Mouse (Mus musculus) cerebellum, postnatal 4 days (tissue): ENCODE results near the gene Dnhd1.
"Not testable (repeated sequence)": the region's sequence is repeated elsewhere in the genome, so short reads cannot be mapped to it uniquely, and the experiment has no call there.

ENCODE experiments used
- DNase-seq, 2 experiments: peaks; one replicate each; pipeline ENCODE4 v3.0.0; 2022; ENCODE audit warnings: low spot score in 2 of 2, mixed read lengths in 1 of 2

Gene Dnhd1

DNA sequence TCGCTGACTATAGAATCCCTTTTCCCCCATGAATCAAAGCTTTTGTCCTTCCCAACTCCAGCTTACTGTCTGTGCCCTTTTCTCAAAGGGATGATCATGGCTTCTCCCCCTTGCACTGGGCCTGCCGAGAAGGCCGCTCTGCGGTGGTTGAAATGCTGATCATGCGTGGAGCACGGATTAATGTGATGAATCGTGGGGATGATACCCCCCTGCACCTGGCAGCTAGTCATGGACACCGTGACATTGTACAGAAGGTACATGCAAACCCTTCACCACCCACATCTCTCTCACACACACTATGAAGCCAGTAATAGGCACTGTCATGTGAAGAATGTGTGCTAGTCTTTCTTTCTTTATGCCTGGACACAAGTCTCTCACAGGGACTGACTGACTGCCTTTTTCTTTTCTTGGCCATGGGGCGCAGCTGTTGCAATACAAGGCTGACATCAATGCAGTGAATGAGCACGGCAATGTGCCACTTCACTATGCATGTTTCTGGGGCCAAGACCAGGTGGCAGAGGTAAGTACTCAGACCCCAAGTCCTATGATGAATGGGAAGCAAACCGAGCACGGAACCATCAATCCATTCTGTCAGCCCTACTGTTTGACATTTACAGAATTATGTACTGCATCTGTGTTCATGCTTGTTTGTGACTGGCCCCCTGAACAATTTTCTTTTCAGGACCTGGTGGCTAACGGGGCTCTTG, 89.6 kb downstream of the Dnhd1 start:
- DNase-seq, result no peak

DNA sequence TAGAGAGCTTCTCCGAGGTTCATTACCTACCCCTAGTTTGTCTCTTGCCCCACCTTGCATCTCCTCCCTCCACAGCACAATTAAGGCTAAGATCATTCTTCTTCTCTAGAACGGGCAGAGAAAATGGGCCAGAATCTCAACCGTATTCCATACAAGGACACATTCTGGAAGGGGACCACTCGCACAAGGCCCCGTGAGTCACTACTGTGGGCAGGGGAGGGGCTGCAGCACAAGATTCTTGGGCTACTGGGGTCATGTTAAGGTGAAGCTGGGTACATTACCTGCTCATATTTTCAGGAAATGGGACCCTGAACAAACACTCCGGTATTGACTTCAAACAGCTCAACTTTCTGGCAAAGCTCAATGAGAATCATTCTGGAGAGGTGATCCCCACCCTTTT, 90.2 kb downstream of the Dnhd1 start:
- DNase-seq, result no peak

DNA sequence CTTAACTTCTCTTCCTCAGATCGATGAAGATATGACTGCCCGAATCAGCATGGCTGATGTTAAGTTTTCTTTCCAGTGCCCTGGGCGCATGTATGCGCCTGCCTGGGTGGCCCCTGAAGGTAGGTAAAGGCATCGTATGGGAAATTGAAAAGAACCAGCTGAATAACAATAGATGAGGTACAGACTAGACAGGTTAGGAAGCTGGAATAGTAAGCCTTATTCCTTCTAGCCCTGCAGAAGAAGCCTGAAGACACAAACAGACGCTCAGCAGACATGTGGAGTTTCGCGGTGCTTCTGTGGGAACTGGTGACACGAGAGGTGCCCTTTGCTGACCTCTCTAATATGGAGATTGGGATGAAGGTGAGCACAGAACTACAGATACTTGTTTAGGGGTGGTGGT, 91.4 kb downstream of the Dnhd1 start:
- no peak for DNase-seq

DNA sequence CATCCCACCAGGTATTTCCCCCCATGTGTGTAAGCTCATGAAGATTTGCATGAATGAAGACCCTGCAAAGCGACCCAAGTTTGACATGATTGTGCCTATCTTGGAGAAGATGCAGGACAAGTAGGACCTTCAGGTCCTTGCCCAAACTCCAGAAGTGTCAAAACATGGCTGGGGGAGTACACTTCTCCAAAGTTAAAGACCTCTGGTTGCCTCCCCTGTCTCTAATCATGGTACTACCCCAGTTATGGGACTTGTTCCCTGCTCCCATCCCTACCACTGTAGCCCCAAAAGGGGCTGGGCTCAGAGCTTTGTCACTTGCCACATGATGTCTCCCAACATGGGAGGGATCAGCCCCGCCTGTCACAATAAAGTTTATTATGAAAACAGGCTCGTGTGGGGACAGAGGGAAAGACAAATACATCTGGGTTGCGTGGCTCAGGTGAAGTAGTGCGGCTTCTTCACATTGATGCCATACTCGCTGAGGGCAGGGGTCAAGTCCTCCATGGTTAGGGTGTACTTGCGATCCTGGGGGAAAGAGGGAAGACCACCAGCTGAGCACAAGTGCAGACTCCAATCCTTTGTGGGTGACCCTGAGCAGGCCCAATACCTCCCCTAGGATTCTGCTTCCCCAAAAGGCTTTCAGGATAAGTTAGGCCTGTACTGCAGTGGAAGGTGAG, 92.0 kb downstream of the Dnhd1 start:
- not testable (repeated sequence) for DNase-seq

DNA sequence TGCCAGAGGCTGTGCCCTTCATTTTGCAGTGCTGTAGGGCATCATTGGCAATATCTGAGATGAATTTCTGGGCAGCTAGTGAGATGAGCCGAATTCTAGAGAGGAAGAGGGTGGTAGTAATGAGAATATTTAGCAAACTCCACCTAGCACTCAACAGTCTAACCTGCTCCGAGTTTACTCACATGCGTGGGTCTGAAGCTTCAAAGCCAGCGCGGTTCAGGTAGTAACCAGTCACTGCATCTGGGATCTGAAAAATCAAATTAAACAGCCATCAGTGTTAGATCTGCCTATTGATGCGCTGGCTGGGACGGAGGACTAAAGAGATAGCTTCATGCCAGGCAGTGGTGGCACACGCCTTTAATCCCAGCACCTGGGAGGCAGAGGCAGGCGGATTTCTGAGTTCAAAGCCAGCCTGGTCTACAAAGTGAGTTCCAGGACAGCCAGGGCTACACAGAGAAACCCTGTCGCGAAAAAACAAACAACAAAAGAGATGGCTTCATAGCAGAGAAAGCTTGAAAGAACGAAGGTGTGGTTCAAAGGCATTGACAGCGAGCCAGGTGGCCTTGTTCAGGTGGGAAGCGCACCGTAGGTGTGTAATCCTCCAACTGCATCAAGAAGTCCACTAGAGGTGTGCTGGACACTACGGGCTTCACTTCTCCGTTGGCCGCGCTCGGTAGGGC, 92.8 kb downstream of the Dnhd1 start:
- not testable (repeated sequence) for DNase-seq

DNA sequence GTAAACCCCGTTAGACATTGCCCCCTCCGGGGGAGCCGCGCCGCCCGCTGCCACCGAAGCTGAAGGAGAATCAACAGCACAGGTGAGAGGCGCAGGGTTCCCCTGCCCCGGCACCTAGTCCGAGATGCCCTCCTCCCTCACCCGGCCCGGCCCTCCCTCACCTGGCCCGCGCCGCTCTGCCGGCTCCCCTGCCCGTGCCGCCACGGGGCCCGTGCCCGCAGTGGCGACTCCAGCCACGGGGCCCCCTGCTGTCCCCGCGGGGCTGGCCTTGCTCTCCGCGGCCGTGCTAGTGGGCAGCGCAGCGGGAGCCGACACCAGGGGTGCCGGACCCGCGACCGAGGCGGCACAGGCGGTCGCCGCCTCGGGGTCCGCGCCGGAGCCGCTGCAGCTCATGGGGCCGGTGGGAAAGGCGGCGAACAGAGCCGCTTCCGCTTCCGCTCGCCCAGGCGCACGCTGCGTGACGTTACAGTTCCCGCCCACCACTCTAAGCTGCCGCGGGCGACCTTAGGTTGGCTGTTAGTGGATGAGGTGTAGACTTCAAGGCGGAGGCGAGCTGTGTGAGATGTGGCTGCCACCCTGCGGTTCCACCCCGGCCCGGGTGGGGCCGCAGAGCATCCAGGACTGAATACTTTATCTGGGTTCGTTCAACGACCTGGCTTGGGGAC, 93.4 kb downstream of the Dnhd1 start, which contains the start of gene Taf10:
Taf10 (minus strand) TSS at position 436 of the 665 bp plus-strand sequence.
- peak; percentile 60 to 83 for DNase-seq

DNA sequence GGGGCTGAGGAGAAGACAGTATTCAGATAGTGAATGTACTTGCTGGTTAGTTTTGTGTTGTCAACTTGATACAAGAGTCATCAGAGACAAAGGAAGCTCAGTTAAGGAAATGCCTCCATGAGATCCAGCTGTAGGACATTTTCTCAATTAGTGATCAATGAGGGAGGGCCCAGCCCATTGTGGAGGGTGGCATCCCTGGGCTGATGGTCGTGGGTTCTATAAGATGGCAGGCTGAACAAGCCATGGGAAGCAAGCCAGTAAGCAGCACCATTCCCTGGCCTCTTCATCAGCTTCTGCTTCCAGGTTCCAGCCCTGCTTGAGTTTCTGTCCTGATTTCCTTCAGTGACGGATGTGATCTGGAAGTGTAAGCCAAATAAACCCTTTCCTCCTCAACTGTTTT, 97.1 kb downstream of the Dnhd1 start:
- DNase-seq, result no peak

DNA sequence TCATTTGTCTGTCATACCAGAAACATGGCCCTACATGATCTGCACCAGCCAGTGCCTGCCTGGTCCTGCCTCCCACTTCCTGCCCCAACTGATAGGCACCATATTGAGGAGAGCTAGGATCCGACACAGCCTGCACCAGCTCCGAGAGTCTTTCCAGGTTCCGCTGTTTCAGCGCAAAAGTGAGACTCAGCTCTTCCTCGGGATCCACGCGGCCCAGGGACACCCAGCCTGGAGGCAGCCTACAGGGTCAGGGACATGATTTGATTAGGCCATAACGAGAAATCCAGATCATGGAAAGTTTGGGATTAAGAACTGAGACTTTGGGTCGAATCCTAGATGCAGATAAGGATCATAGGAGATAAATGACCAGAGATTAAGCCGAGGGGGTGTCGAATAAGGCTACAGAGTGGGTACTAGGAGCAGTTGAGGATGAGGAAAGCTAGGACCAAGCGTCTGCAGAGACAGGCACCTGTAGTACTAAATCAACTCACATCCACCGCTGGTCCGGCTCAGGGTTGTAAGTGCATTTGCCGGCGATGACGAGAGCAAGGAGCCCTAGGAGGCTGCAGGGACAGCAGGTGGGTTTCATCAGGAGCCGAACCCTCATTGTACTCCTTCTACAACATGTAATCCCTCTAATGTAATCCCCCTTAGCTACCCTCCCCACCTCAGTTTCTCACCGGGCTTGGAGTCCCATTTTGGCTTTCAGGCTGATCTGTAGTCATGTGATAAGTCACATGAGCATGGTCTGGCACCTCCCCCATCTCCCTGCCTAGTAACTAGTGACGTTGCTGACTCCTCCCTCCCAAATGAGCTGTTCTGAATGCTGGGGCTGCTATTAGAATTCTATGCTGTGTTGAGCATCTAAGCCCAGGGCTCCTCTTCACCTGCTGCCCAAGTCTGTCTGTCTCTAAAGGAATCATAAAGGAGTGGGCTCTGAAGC, 101.1 kb downstream of the Dnhd1 start, which contains the start of gene Tpp1:
Tpp1 (minus strand) TSS at position 745 of the 943 bp plus-strand sequence.
- DNase-seq, result peak; percentile 78 to 84

DNA sequence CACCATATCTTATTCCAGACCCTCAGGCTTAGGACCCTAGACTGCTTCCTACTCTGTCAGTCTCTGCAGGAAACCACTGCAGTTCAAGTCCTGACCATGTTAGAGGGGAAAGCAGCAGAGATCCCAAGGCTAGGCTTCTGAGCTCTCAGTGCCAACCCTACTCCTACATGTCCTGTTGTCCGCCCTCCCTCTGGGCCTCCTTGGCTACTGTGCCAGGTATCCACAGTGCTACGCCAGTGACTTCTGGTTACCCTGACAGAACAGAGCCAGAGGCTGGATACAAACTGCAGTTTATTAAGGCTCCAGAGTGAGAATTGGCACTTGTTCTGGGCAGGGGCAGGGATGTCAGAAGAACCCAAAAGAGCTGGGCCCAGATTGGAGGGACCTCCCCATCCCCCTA, 102.1 kb downstream of the Dnhd1 start:
- no peak for DNase-seq

GRCm38 (mm10) chr7:105753281-105753680, 102.7 kb downstream of the Dnhd1 start:
- DNase-seq, result no peak

- no peak for DNase-seq
Measured at GRCm38 (mm10) chr7:105761813-105762484, 111.3 kb downstream of the Dnhd1 start.

- no peak for DNase-seq
Measured at GRCm38 (mm10) chr7:105762517-105763270, 112.1 kb downstream of the Dnhd1 start.

GRCm38 (mm10) chr7:105764331-105764730, 113.7 kb downstream of the Dnhd1 start:
- DNase-seq, result no peak

DNA sequence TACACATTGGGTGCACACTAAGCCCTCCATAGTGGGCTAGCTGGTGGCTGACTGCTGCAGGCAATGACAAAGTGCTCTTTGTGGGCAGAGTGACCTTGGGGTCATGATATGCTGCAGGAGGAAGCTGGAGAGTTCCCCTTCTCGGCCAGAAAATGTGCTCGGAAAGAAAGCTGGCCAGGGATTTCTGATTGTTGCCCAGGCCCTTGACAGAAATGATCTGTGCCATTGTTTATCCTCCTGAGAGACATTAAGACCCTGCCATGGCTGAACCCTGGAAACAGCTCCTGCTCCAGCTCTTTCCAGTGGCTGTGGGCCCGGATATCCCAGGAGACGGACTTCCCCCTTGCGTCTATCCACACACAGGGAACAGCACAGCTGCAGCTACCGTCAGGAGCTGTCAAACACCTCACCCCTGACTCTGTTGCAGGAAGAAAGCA, 117.1 kb downstream of the Dnhd1 start:
- DNase-seq, result no peak

DNA sequence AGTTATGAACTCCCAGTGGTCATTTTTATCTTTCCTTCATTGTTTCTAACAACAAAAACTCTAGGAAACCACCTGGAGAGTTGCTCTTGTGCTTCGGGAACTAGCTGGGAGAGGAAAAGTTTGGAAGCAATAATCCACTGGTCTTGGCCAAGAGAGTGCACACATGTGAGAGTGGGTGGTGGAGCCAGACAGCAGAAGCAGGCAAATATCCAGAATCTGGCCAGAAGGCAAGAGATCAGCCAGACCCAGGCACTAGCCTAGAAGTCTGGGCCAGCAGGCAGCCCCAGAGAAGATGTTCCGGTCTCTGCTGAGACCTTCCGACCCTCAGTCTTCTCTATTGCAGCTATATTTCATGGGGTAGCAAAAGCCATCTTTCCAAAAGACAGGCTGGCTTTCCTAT, 119.3 kb downstream of the Dnhd1 start:
- no peak for DNase-seq
